Mouse (Mus musculus) neural tube, embryonic 13.5 days (tissue): ENCODE measurements around the gene Gm9944. TPM values are rescaled to one million over a fixed set of nuclear protein-coding genes. Genes with fewer than 3 reads are reported as not detected.

Experiments
- ATAC-seq: fragments of 200-750 bp; cut with Nextera tagmentation; 2 replicates; pipeline ENCODE4 v1.8.0; 2017; ENCODE audit warnings: low read depth, mild to moderate bottlenecking, moderate TSS enrichment, moderate library complexity
- H3K27ac ChIP-seq: fragments of 300-500 bp; sonication (generic); replicated peaks from 2 replicates; pipeline ENCODE4 v1.5.1; 2015; ENCODE audit warnings: moderate library complexity, mild to moderate bottlenecking, inconsistent platforms
- H3K27me3 ChIP-seq: fragments of 300-500 bp; sonication (generic); 2 replicates; pipeline ENCODE4 v1.6.1; 2015; ENCODE audit warnings: mild to moderate bottlenecking, inconsistent platforms
- H3K36me3 ChIP-seq: fragments of 300-500 bp; sonication (generic); 2 replicates; pipeline ENCODE4 v1.6.1; 2015; ENCODE audit warnings: mild to moderate bottlenecking, inconsistent platforms
- H3K4me1 ChIP-seq: fragments of 300-500 bp; sonication (generic); replicated peaks from 2 replicates; pipeline ENCODE4 v1.6.1; 2015; ENCODE audit warnings: inconsistent platforms
- H3K4me2 ChIP-seq: fragments of 300-500 bp; sonication (generic); 2 replicates; pipeline ENCODE4 v1.6.1; 2015; ENCODE audit warnings: inconsistent platforms, mild to moderate bottlenecking, moderate library complexity
- H3K4me3 ChIP-seq: fragments of 300-500 bp; sonication (generic); 2 replicates; pipeline ENCODE4 v1.5.1; 2015; ENCODE audit warnings: mild to moderate bottlenecking, inconsistent platforms
- H3K9ac ChIP-seq: fragments of 300-500 bp; sonication (generic); 2 replicates; pipeline ENCODE4 v1.6.1; 2015; ENCODE audit warnings: moderate library complexity, mild to moderate bottlenecking, inconsistent platforms
- H3K9me3 ChIP-seq: fragments of 300-500 bp; sonication (generic); 2 replicates; pipeline ENCODE4 v1.6.1; 2016; ENCODE audit warnings: inconsistent platforms
- WGBS: fragments of 180-500 bp; shearing (Covaris S2); methylation state at CpG from one replicate; pipeline ENCODE4 v1.1.7; 2015; 5-methylcytosine and 5-hydroxymethylcytosine counted together
- polyA plus RNA-seq: library from polyadenylated mRNA; unstranded; fragments of >200 nt; fragmentation: Nextera tagmentation; extraction: Ambion mirVana; gene quantifications from 2 replicates; pipeline ENCODE4 v1.2.1, GENCODE M21; 2015

Gm9944 gene
- polyA plus RNA-seq: not detected in 2 replicates

GRCm38 (mm10) chr4:144453217-144453616, at the start of gene Gm9944:
TSS of gene Gm9944 (minus strand) at chr4:144453317.
- Histone ChIP-seq H3K4me3 (no peak within 1 kb of the TSS), H3K27me3 (no peaks in the 10 kb centered on the region), H3K4me2 (no peak within 1 kb of the TSS), H3K9ac (no peak within 1 kb of the TSS), H3K4me1 (no peaks in the 10 kb centered on the region), H3K9me3 (peaks cover 4% of the 10 kb centered on the region), H3K36me3 (no peaks in the 10 kb centered on the region), H3K27ac (no peak within 1 kb of the TSS)
- WGBS: 79% methylated on average over 2 of the region's 2 CpGs
- no peak for ATAC-seq

DNA sequence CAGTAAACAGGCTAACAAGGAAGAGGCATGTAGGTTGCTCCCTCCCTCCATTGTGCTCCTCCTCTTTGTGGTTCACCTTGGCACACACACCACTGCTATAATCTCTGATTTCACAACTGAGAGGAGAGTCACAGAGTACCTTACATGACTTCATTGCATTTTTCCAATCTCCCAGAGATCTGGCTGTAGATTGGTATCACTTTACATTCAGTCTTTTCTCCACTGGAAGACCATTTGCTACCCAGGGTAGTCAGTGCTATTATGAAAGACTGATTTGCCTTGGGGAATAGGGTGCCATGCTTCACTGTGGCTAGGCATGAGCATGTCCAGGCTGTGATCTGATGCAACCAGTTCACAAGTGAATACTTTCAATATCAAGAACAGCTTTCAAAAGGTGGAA, 40.2 kb upstream of the Gm9944 start:
- Histone ChIP-seq H3K4me2 (no peak overlapping the region), H3K36me3 (no peaks in the 10 kb centered on the region), H3K9me3 (peaks cover 13% of the 10 kb centered on the region), H3K9ac (no peak overlapping the region), H3K27ac (no peak overlapping the region), H3K27me3 (no peaks in the 10 kb centered on the region), H3K4me3 (no peak overlapping the region), H3K4me1 (no peaks in the 10 kb centered on the region)
- no peak for ATAC-seq

DNA sequence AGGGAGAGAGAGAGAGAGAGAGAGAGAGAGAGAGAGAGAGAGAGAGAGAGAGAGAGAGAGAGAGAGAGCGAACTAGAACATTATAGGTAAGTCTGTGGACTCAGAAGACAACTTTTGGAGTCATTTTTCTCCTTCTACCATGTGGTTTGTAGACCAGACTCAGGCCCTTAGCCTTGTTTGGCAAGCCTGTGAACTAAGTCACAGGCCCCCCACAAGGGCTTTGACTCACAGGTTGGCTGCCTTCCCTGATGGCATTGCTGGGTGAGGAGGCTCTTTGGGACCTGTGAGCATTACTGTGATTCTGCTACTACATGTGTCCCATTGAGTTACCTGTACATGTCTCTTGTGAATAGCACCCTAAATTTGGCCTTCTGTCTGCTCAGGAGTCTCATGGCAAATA, 15.0 kb upstream of the Gm9944 start:
- Histone ChIP-seq H3K9me3 (peaks cover 17% of the 10 kb centered on the region), H3K36me3 (no peaks in the 10 kb centered on the region), H3K4me3 (no peak overlapping the region), H3K4me1 (no peaks in the 10 kb centered on the region), H3K27ac (no peak overlapping the region), H3K4me2 (no peak overlapping the region), H3K9ac (no peak overlapping the region), H3K27me3 (no peaks in the 10 kb centered on the region)
- WGBS: 78% methylated on average over 1 of the region's 1 CpGs
- no peak for ATAC-seq

DNA sequence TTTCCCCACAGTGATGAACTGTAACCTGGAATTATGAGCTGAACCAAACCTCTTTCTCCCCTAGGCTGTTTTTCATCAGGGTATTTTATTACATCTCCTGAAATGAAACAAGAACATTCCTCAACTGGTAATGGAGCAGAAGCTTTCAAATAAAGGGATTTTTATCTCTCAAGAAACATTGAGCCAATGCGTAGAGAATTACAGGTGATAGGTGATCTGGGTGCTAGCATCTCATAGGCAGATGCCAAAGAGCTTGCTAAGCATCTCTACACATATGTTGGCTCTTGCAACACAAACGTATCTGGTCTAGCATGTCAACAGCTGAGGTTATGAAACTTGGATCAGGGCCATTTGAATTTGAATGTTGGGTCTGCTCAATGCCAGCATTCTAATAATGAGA, 12.1 kb upstream of the Gm9944 start:
- H3K27ac ChIP-seq: no peak overlapping the region
- no peak for ATAC-seq
- 84% methylated on average over 2 of the region's 2 CpGs for WGBS
- H3K4me2 ChIP-seq: no peak overlapping the region
- no peaks in the 10 kb centered on the region for H3K36me3 ChIP-seq
- H3K4me1 ChIP-seq: no peaks in the 10 kb centered on the region
- H3K9ac ChIP-seq: no peak overlapping the region
- no peak overlapping the region for H3K4me3 ChIP-seq
- H3K27me3 ChIP-seq: no peaks in the 10 kb centered on the region
- peaks cover 17% of the 10 kb centered on the region for H3K9me3 ChIP-seq

DNA sequence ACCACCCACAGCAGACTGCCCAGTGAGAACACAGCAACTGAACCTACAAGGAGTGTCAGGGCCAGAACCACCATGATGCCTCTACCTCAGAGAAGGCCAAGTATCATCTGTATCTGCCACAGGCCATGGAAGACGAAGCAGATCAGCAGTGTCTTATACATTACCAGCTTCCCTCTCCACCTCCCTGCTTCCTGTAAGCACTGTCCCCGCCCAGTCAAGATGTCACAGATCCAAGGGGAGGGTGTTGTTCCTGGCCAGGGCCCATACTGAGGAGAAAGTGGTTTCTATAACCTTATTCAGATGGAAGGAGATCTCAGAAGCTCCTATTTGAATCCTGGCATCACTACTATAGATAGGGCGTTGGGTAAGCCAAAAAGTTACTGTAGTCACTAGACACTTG, 10.5 kb upstream of the Gm9944 start, which contains the start of gene Aadacl3:
Gene Aadacl3 (minus strand): TSS at position 101 of the 400 bp plus-strand sequence.
- H3K27ac ChIP-seq: no peak within 1 kb of the TSS
- H3K27me3 ChIP-seq: no peaks in the 10 kb centered on the region
- no peak for ATAC-seq
- no peaks in the 10 kb centered on the region for H3K4me1 ChIP-seq
- no peaks in the 10 kb centered on the region for H3K36me3 ChIP-seq
- H3K9me3 ChIP-seq: peaks cover 17% of the 10 kb centered on the region
- no peak within 1 kb of the TSS for H3K4me3 ChIP-seq
- 73% methylated on average over 3 of the region's 3 CpGs for WGBS
- no peak within 1 kb of the TSS for H3K4me2 ChIP-seq
- no peak within 1 kb of the TSS for H3K9ac ChIP-seq

DNA sequence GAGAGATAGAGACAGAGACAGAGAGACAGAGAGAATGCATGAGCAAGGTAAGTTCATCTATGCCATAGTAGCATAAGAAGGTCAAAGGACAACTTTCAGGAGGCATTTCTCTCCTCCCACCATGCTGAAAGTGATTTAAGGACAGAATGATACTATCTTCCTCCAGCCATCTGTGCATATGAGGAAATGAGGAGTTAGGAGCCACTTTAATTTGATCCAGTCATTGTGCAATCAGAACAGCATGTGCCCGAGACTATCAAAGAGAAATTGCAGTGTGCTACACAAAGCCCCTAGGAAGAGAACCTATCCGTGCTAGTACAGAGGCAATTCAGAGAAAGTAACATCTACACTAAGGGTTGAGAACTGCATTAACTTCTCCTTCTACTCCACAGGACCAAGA, 4.6 kb downstream of the Gm9944 start:
- Histone ChIP-seq H3K4me2 (no peak overlapping the region), H3K9ac (no peak overlapping the region), H3K4me1 (no peaks in the 10 kb centered on the region), H3K9me3 (no peaks in the 10 kb centered on the region), H3K4me3 (no peak overlapping the region), H3K27ac (no peak overlapping the region), H3K27me3 (no peaks in the 10 kb centered on the region), H3K36me3 (no peaks in the 10 kb centered on the region)
- WGBS: 83% methylated on average over 2 of the region's 2 CpGs
- ATAC-seq: no peak

- WGBS: 85% methylated on average over 1 of the region's 1 CpGs
- no peaks in the 10 kb centered on the region for H3K4me1 ChIP-seq
- H3K4me2 ChIP-seq: no peak overlapping the region
- H3K4me3 ChIP-seq: no peak overlapping the region
- H3K27ac ChIP-seq: no peak overlapping the region
- H3K36me3 ChIP-seq: no peaks in the 10 kb centered on the region
- H3K9ac ChIP-seq: no peak overlapping the region
- ATAC-seq: no peak
- H3K9me3 ChIP-seq: peaks cover 11% of the 10 kb centered on the region; the same call in 1 of the 2 replicates
- no peaks in the 10 kb centered on the region for H3K27me3 ChIP-seq
Measured at GRCm38 (mm10) chr4:144441582-144441981, 11.5 kb downstream of the Gm9944 start.

DNA sequence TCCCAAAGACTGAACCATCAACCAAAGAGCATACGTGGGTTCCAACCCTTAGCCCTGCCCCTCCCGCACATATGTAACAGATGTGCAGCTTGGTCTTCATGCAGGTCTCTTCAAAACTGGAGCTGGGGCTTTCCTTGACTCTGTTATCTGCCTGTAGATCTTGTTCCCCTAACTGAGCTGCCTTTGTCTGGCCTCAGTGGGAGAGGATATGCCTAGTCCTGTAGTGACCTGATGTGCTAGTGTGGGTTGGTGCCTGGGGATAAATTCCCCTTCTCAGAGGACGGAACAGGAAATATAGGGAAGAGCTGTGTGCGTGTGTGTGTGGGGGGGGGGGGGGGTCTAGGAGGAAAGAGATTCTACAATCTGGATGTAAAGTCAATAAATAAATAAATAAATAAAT, 12.0 kb downstream of the Gm9944 start:
- H3K36me3 ChIP-seq: no peaks in the 10 kb centered on the region

GRCm38 (mm10) chr4:144438672-144439071, 14.4 kb downstream of the Gm9944 start, which contains the start of gene 1700012P22Rik:
TSS of gene 1700012P22Rik (minus strand) at chr4:144438772.
- Histone ChIP-seq H3K9ac (no peak within 1 kb of the TSS), H3K4me2 (no peak within 1 kb of the TSS), H3K27me3 (no peaks in the 10 kb centered on the region), H3K36me3 (no peaks in the 10 kb centered on the region), H3K4me1 (no peaks in the 10 kb centered on the region), H3K4me3 (no peak within 1 kb of the TSS), H3K9me3 (peaks cover 11% of the 10 kb centered on the region; the same call in 1 of the 2 replicates), H3K27ac (no peak within 1 kb of the TSS)
- no peak for ATAC-seq

More for the DNA sequence above, 12.0 kb downstream of the Gm9944 start:
- H3K9ac ChIP-seq: no peak overlapping the region
- no peak for ATAC-seq
- WGBS: 87% methylated on average over 4 of the region's 4 CpGs
- no peak overlapping the region for H3K4me3 ChIP-seq
- H3K27me3 ChIP-seq: no peaks in the 10 kb centered on the region
- H3K9me3 ChIP-seq: peaks cover 11% of the 10 kb centered on the region; the same call in 1 of the 2 replicates
- no peak overlapping the region for H3K27ac ChIP-seq
- no peaks in the 10 kb centered on the region for H3K4me1 ChIP-seq
- H3K4me2 ChIP-seq: no peak overlapping the region

GRCm38 (mm10) chr4:144433216-144433615, 19.9 kb downstream of the Gm9944 start:
- no peak overlapping the region for H3K9ac ChIP-seq
- peaks cover 11% of the 10 kb centered on the region for H3K9me3 ChIP-seq
- H3K27me3 ChIP-seq: no peaks in the 10 kb centered on the region
- H3K4me1 ChIP-seq: no peaks in the 10 kb centered on the region
- no peak for ATAC-seq
- H3K4me3 ChIP-seq: no peak overlapping the region
- no peak overlapping the region for H3K4me2 ChIP-seq
- H3K36me3 ChIP-seq: no peaks in the 10 kb centered on the region
- 91% methylated on average over 5 of the region's 5 CpGs for WGBS
- H3K27ac ChIP-seq: no peak overlapping the region

- 80% methylated on average over 2 of the region's 2 CpGs for WGBS
- H3K36me3 ChIP-seq: no peaks in the 10 kb centered on the region
- H3K4me1 ChIP-seq: no peaks in the 10 kb centered on the region
- no peaks in the 10 kb centered on the region for H3K27me3 ChIP-seq
- peaks cover 11% of the 10 kb centered on the region for H3K9me3 ChIP-seq
- no peak overlapping the region for H3K9ac ChIP-seq
- no peak overlapping the region for H3K4me2 ChIP-seq
- ATAC-seq: no peak
- H3K4me3 ChIP-seq: no peak overlapping the region
- no peak overlapping the region for H3K27ac ChIP-seq
Measured at GRCm38 (mm10) chr4:144430723-144431122, 22.4 kb downstream of the Gm9944 start.

DNA sequence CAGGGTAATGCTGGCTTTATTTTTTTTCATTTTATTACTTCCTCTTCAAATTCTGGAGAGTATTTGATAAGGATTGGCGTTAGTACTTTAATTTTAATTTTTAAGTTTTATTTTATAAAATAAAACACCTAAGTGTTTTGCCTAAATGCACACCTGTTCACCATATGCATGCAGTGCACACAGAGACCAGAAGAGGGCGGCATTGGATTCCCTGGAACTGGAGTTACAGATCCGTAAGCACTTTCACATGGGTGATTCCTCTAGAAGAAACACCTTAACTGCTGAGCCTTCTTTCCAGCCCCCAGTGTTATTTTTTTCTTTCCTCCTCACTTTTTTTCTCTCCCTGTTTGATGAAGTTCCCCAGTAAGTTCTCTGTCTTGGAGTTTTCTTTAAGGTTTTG, 24.2 kb downstream of the Gm9944 start:
- no peak overlapping the region for H3K4me2 ChIP-seq
- H3K27me3 ChIP-seq: no peaks in the 10 kb centered on the region
- no peak overlapping the region for H3K9ac ChIP-seq
- no peak overlapping the region for H3K27ac ChIP-seq
- ATAC-seq: no peak
- 27% methylated on average over 3 of the region's 3 CpGs for WGBS
- H3K9me3 ChIP-seq: peaks cover 11% of the 10 kb centered on the region
- H3K4me3 ChIP-seq: no peak overlapping the region
- no peaks in the 10 kb centered on the region for H3K36me3 ChIP-seq
- H3K4me1 ChIP-seq: no peaks in the 10 kb centered on the region

- no peak overlapping the region for H3K4me3 ChIP-seq
- 84% methylated on average over 5 of the region's 5 CpGs for whole genome bisulfite sequencing
- H3K4me1 ChIP-seq: no peaks in the 10 kb centered on the region
- H3K36me3 ChIP-seq: no peaks in the 10 kb centered on the region
- H3K27ac ChIP-seq: no peak overlapping the region
- no peak for ATAC-seq
- H3K9me3 ChIP-seq: 0 out of 2 replicates have a peak, but pooled peaks cover 3% of the 10 kb centered on the region
- H3K4me2 ChIP-seq: no peak overlapping the region
- H3K27me3 ChIP-seq: no peaks in the 10 kb centered on the region
- H3K9ac ChIP-seq: no peak overlapping the region
Measured at GRCm38 (mm10) chr4:144424590-144424989, 28.5 kb downstream of the Gm9944 start.
